Mouse (Mus musculus) gastrocnemius, postnatal 25 days (tissue): ENCODE measurements around the gene Rpl18a. TPM values are rescaled to one million over a fixed set of nuclear protein-coding genes. Genes with fewer than 3 reads are reported as not detected.
A peak's percentile ranks its signal among the peaks of the same experiment; 100 is the strongest.

Experiments used
- DNase-seq: peaks from one replicate; pipeline ENCODE4 v3.0.0; 2022
- microRNA-seq, 2 experiments: library from miRNA; unstranded; fragments of <30 nt; microRNA quantifications; one replicate each; pipeline ENCODE4 v1.2.0; 2021; ENCODE audit warnings: borderline replicate concordance in 2 of 2
- total RNA-seq, 2 experiments: library from RNA; stranded (reverse); gene quantifications; 1 replicate in 1 of 2; 2 replicates in 1 of 2; pipeline ENCODE4 v1.2.3; 2021

Rpl18a gene
- total RNA-seq, 2 experiments from 2014 or later: 829 to 878 TPM

DNA sequence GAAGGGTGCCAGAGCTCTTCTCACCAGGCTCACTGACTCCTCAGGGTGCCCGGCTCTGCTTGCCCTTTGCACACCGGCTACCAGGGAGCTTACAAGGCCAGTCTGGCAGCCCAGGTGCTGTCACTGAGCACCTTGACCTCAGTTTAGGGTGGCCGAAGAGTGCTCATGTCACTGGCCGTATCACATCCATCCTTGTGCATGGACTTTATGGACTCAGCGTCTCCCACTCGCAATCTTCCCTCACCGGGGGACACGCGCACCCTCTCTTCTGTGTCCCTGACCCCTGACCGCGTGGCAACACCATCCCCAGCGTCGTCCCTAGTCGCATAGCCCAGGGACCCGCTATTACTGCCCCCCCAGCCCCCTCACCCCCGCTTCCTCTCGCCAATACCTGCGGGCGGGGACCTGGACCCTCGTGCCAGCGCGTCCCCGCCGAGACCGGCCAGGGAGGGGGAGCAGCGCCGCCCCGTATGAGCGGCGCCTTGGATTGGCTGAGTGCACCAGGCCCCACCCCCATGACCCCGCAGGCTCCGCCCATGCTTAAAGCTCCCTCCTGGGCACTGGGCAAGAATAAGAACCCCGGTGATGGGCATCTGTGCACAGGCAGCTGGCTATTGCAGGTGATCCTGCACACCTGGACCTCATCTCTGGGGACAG is 40.5 kb downstream of the Rpl18a start:
- DNase-seq: peak; percentile 79

- no peak for DNase-seq
Measured at GRCm38 (mm10) chr8:70856028-70856427, 41.2 kb downstream of the Rpl18a start.

GRCm38 (mm10) chr8:70853863-70854262 is 43.3 kb downstream of the Rpl18a start:
- no peak for DNase-seq

DNA sequence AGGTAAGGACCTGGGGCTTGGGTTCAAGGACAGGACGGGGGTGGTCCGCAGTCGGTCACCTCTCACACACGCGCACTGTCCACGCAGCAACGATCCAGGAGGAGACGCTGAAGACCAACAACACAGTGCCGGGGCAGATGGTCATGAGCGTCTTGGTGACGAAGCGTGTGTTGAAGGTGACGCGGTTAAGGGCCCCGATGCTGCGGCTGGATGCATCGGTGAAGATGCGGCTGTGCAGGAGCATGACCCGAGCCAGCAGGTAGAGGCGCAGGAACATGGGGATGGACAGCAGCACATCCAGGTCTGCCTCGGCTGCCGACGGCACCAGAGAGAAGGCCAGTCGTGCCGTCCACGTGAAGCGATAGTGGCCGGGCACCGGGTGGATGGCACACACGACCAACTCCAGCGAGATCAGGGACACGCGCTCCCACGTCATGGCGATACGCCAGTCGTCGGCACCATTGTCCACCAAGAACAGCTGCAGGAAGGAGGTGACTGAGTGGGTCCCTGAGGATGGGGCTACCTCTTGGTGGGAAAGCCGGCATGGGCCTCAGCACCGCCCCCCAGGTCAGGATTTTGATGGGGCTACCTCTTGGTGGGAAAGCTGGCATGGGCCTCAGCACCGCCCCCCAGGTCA is 44.5 kb downstream of the Rpl18a start:
- no peak for DNase-seq

DNA sequence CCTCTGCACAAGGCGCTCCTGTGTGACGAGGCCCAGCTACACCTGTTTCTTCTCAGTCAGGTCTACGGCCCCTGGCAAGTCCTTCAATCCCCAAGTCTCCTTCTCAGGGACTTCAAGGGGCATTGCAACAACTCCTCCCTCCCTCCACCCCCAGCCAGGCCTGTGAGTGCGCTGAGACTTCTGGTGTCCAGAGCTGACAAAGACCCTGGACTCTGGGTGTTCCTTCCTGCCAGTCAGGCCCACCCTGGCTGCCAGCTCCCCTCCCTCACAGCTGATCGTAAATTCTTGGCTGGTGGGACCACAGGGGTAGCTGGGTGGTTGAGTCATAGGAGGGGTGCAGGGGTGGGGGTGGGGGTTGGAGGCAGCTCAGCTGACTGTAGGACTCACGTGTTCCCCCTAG is 45.4 kb downstream of the Rpl18a start:
- no peak for DNase-seq

DNA sequence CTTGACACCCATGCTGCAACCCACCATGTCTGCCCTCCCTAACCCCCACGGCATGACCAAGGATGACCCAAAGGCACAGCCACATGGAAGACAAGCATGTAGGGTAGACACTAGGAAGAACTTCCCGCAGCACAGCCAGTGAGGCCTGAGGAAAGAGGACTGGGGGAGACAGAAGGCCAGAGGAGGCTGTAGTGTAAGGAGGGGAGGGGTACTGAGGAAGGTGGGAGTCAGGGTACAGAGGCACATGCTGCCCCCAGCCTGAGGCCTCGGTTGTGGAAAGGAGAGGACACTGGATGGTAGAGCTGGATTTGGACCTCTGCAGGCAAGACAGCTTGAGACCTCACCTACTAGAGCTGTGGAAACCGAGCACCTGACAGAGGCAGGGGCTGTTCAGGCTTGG is 46.3 kb downstream of the Rpl18a start:
- DNase-seq: no peak

- DNase-seq: no peak
Measured at GRCm38 (mm10) chr8:70850132-70850845, 46.9 kb downstream of the Rpl18a start.

- DNase-seq: peak; percentile 75
Measured at GRCm38 (mm10) chr8:70849333-70849990, 47.8 kb downstream of the Rpl18a start.

DNA sequence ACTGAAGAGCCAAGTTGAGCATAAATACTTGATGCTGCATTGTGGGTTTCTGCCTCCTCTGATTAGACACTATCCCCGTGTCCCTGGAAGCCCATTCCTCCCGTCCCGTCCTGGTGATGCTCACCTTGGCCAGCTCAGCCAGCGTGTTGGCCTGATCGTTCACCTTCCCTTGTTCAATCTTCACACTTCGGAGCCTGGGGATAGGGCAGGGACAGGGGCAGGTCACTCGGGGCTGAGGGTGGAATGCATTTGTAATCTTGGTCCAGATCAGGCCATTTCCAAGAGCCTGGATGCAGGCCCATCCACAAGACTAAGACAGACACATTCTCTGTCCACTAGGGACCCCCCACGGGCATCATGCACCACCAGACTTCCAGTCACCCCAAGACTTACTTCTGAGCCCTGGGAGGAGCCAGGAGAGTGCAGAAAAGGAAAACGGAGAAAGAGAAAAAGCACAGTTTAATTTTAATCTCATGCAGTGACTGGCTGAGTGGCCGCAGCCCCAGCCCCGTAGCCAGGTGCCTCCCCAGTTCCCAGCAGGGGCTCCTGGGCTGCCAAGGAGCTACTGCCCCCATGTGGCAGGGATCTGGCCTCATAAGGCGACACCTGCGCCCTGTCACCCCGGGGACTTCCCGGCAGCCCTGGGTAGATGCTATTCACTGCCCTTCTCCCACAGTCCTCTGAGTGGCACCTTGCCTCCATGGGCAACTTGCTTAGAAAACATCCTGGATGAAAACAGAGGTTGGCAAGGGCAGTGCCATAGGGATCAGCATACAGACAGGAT is 50.6 kb downstream of the Rpl18a start:
- no peak for DNase-seq

- no peak for DNase-seq
Measured at GRCm38 (mm10) chr8:70845108-70845507, 52.1 kb downstream of the Rpl18a start.

Small RNA genes lying within 50 kb of the gene (microRNA-seq; reads per million reads assigned to microRNA genes)
- gene Mir1969: 1.3 to 2.2 reads per million in 2 experiments
- 0 reads per million in 2 experiments for gene Mir7067

Other genes starting within 250 kb of the Rpl18a start
- 10 to 100 TPM; 18.6 to 22.6 TPM for gene Pgpep1, start 237.0 kb downstream of the Rpl18a start, total RNA-seq
- gene Lsm4, start 224.2 kb downstream of the Rpl18a start, total RNA-seq: 10 to 100 TPM; 57.7 to 66.0 TPM
- gene Jund, start 198.5 kb downstream of the Rpl18a start, total RNA-seq: 10 to 100 TPM; 54.5 to 68.6 TPM
- not detected for gene Iqcn, start 194.0 kb downstream of the Rpl18a start, total RNA-seq
- not detected for gene Gm3336, start 178.9 kb downstream of the Rpl18a start, total RNA-seq
- gene Pde4c, start 173.7 kb downstream of the Rpl18a start, total RNA-seq: 1 to 10 TPM; 1.6 to 2.3 TPM
- 10 to 100 TPM; 40.0 to 40.4 TPM for gene Rab3a, start 142.7 kb downstream of the Rpl18a start, total RNA-seq
- gene Mpv17l2, start 136.5 kb downstream of the Rpl18a start, total RNA-seq: 10 to 100 TPM; 19.6 to 25.6 TPM
- gene Pik3r2, start 120.7 kb downstream of the Rpl18a start, total RNA-seq: 10 to 100 TPM; 13.1 to 18.7 TPM
- gene Mast3, start 92.4 kb downstream of the Rpl18a start, total RNA-seq: 1 to 10 TPM; 2.4 to 3.4 TPM
- not detected for gene Il12rb1, start 89.0 kb downstream of the Rpl18a start, total RNA-seq
- 10 to 100 TPM; 21.7 to 39.3 TPM for gene Arrdc2, start 57.7 kb downstream of the Rpl18a start, total RNA-seq
- 10 to 100 TPM; 11.8 to 14.4 TPM for gene Kcnn1, start 34.2 kb downstream of the Rpl18a start, total RNA-seq
- gene Ccdc124, start 23.5 kb downstream of the Rpl18a start, total RNA-seq: 10 to 100 TPM; 58.3 to 58.8 TPM
- not detected for gene Slc5a5, start 4.7 kb downstream of the Rpl18a start, total RNA-seq
- gene Map1s, start 8.5 kb upstream of the Rpl18a start, total RNA-seq: 10 to 100 TPM; 11.6 to 11.7 TPM